Mouse (Mus musculus) layer of hippocampus, adult 8-10 months (tissue): ENCODE measurements around the gene Olfr918. TPM values are rescaled to one million over a fixed set of nuclear protein-coding genes. Genes with fewer than 3 reads are reported as not detected.

Experiments used
- DNase-seq, 2 experiments: peaks; one replicate each; pipeline ENCODE4 v3.0.0; 2022; ENCODE audit warnings: low spot score in 2 of 2
- total RNA-seq, 4 experiments: library from RNA; stranded (reverse); gene quantifications; 2 replicates each; pipeline ENCODE4 v1.2.4; 2022

Gene Olfr918
- not detected for total RNA-seq

DNA sequence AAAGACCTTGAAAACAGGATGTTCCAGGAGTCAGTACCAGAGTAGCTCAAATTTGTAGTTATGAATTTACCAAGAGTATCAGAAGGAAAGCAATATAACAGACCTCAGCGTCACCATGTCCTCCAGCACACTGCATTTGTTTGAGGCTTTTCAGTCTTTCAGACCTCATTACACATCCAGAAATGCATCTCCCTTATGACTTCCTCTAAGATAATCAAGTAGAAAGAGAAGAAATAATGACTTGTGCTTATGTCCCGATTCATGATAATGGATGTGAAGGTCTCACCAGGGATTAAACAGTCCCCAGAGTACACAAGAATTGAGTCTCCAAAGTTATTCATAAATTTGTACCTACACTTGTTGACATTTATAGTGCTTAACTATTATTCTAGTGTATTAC lies at the start of gene Olfr918:
Olfr918 (minus strand) TSS at position 101 of the 400 bp plus-strand sequence.
- DNase-seq, result no peak

DNA sequence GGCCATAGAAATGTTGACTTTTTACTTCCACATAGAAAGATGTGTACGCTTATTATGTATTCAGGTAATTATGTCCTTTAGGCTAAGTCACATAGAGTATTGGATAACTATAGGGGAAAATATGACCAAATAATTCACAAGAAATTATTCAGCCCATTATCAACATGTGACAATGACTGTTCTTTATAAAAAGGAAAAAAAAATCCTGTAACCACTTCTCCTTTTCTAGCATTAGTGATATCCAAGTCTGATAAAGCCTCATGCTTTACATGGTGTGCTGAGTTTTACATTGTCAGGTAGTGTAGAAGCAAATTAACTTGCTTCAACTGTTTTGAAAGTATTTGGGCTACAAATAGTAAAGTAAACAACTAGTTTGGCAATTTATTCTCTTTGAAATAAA lies 49.6 kb upstream of the Olfr918 start:
- DNase-seq, result no peak

DNA sequence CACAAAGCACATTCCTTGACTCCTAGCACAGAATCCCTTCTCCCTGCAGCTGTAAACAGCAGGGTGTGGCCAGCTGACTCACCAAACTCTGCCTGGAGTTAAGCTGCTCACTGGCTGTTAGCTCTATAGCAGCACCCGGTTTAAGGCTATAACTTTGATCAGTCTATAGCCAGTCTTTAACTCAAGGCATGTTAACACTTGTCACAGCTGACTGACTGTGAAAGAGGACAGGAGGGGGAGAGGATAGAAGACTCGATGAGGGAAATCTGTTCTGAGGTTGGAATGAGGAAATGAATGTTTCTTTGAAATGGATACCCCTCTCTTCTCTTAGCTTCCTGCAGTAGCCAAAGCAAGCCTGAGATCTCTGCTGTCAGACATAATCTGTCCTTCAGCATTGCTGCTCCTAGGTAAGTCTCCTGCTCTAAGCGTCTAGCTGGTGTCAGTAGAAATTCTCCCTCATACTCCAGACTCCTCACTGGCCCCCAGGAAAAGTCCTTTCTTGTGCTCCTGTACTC lies 44.6 kb upstream of the Olfr918 start:
- no peak for DNase-seq

DNA sequence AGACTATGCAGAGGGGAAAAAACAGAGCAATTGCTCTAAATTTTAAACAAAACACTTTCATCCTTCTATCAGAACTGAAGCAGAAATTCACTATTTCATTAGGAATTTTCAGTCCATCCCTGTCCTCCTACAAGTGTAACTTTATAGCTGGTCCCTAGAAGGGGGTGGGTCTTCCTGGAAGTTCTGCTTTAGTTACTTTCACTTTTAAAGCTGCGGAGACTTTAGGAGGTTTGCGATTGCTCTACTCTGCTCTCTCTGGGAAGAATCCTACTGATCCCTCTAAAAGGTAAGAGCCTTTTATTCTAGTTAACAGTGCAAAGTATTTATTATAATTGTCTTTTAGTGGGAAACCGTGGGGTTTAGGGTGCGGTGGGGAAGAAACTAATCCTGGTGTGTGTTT lies 43.7 kb upstream of the Olfr918 start, which contains the start of gene Vwa5a:
Vwa5a (plus strand) TSS at position 167 of the 400 bp plus-strand sequence.
- no peak for DNase-seq

DNA sequence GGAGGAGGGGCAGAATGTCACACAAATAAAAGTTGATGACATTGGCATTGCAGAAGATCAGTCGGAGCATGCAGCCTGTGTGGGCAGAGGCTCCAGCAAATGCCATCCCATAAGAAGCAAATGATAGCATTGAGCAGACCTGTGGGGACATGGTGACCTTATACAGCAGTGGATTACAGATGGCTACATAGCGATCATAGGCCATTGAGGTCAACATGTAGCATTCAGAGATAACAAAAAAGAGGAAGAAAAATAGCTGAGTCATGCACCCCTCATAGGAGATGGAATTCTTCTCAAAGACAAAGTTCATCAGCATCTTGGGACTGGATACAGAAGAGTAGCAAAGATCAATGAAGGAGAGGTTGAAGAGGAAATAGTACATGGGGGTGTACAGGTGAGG lies 1.5 kb downstream of the Olfr918 start:
- no peak for DNase-seq

DNA sequence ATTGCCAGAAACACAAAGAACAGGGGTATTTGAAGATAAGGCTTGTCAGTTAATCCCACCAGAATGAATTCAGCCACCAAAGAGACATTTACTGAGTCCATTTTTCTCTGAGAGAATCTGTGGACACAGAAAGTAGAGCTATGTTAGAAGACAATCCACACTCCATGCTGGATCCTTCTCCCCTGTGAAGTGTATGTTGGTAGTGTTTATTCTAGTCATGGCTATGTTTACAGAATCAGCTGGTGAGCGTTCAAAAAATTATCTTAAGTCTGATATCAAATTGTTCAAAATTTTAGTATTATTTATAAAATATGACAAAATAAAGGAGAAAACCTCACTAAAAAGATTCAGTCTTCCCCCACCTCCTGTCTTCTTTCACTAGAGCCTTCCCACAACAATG lies 8.7 kb downstream of the Olfr918 start, which contains the start of gene Olfr917:
Olfr917 (minus strand) TSS at position 101 of the 400 bp plus-strand sequence.
- no peak for DNase-seq

DNA sequence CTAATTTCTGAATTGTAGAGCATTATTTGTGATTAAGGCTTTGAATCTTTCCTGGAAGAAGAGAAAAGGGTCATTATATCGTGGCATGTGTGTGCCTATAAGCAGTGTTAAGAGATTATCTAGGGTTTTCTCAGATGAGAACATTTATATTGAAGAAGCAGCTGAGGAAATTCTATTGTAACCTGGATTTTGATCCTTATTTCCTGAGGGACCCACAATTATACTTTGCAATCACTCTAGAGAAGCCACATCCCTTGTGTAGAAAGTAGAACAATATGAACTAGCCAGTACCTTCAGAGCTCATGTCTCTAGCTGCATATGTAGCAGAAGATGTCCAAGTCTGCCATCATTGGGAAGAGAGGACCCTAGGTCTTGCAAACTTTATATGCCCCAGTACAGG lies 14.6 kb downstream of the Olfr918 start, which contains the start of gene Olfr916:
Olfr916 (minus strand) TSS at position 101 of the 400 bp plus-strand sequence.
- no peak for DNase-seq

DNA sequence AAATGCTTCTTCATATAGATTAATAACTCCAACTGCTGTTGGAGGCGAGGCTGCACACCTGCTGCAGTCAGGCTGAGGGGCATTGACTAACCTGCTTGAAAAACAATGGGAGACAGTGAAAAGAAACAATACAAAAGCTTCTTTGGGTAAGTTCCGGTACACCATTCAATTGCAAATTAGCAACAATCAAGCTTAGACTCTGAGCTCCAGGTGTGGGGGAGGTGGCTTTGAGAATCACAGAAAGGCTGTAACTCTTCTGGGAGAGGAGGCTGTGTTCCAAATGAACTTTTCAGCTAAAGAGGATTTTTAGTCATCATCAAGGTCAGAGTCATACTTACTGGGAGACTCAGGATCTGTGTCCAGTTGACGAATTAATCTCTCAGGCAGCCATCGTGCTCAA lies 42.0 kb downstream of the Olfr918 start:
- no peak for DNase-seq

Other genes with a start within 250 kb of the Olfr918 start
- not detected for gene Olfr901, start 245.1 kb downstream of the Olfr918 start, total RNA-seq
- gene Olfr902, start 226.9 kb downstream of the Olfr918 start, total RNA-seq, result not detected
- not detected for gene Olfr904, start 211.5 kb downstream of the Olfr918 start, total RNA-seq
- not detected for gene Olfr905, start 203.5 kb downstream of the Olfr918 start, total RNA-seq
- not detected for gene Olfr906, start 187.5 kb downstream of the Olfr918 start, total RNA-seq
- not detected for gene Olfr907, start 178.8 kb downstream of the Olfr918 start, total RNA-seq
- not detected for gene Olfr911-ps1, start 153.0 kb downstream of the Olfr918 start, total RNA-seq
- not detected for gene Olfr910, start 136.8 kb downstream of the Olfr918 start, total RNA-seq
- gene Olfr912, start 94.4 kb downstream of the Olfr918 start, total RNA-seq, result not detected
- not detected for gene Olfr913, start 81.8 kb downstream of the Olfr918 start, total RNA-seq
- gene Olfr914, start 69.5 kb downstream of the Olfr918 start, total RNA-seq, result not detected
- gene Olfr916, start 14.7 kb downstream of the Olfr918 start, total RNA-seq, result not detected
- gene Olfr917, start 8.8 kb downstream of the Olfr918 start, total RNA-seq, result not detected
- not detected for gene Olfr919, start 29.1 kb upstream of the Olfr918 start, total RNA-seq
- 10 to 100 TPM; 13.2 to 24.4 (median 19.0) TPM for gene Vwa5a, start 43.7 kb upstream of the Olfr918 start, total RNA-seq
- under 1 TPM in 3 of 4 experiments, not detected in 1; 0.05 to 0.18 (median 0.08) TPM for gene Olfr920, start 77.7 kb upstream of the Olfr918 start, total RNA-seq
- not detected for gene Olfr921, start 98.5 kb upstream of the Olfr918 start, total RNA-seq
- gene Olfr922, start 140.0 kb upstream of the Olfr918 start, total RNA-seq, result not detected
- not detected for gene Olfr923, start 151.9 kb upstream of the Olfr918 start, total RNA-seq
- not detected for gene Olfr924, start 169.8 kb upstream of the Olfr918 start, total RNA-seq
- gene Olfr26, start 180.5 kb upstream of the Olfr918 start, total RNA-seq, result not detected
- not detected for gene Olfr926, start 202.5 kb upstream of the Olfr918 start, total RNA-seq